Comparison of ENCODE assay signal across 8 mouse cellular contexts in genomic region chr7:19344237-19344847, GRCm38 (mm10). TPM values are rescaled to one million over a fixed set of nuclear protein-coding genes. Genes with fewer than 3 reads are reported as not detected.
A peak's percentile ranks its signal among the peaks of the same experiment; 100 is the strongest.
DNase-seq lines count a peak whose midpoint lies in the region; ATAC-seq lines count a peak whose summit lies in the region.

Gene Ercc1 (plus strand): TSS chr7:19344778.

- peaks cover 8% of the 10 kb centered on the region; the same call in 1 of the 2 replicates for H3K27me3 ChIP-seq in midbrain, embryonic 14.5 days (ENCODE audit: control insufficient read depth, insufficient read depth, low read length)

- peak within 1 kb of the TSS; percentile 82 for H3K27ac ChIP-seq in midbrain, embryonic 14.5 days (replicated peaks; ENCODE audit: low read depth, low read length)

- no peaks in the 10 kb centered on the region for H3K9me3 ChIP-seq in midbrain, embryonic 14.5 days (ENCODE audit: control insufficient read depth, low read length)

- peak within 1 kb of the TSS; percentile 67 for H3K9ac ChIP-seq in midbrain, embryonic 14.5 days (replicated peaks; ENCODE audit: low read length)

- peaks cover 13% of the 10 kb centered on the region for H3K36me3 ChIP-seq in midbrain, embryonic 14.5 days (ENCODE audit: control insufficient read depth, insufficient read depth, low read length)

- H3K4me2 ChIP-seq in midbrain, embryonic 14.5 days (ENCODE audit: low read length) = peak within 1 kb of the TSS; percentile 84

- H3K4me1 ChIP-seq in midbrain, embryonic 14.5 days (ENCODE audit: control insufficient read depth, insufficient read depth, low read length) = peaks cover 28% of the 10 kb centered on the region

- WGBS in midbrain, embryonic 14.5 days = 21% methylated on average over 12 of the region's 12 CpGs

- peak; percentile 59 for DNase-seq in cerebellum, adult 11-12 months
- DNase-seq in cerebellum, postnatal 4 days (ENCODE audit: low spot score in 2 of 2) = no peak
- no peak for DNase-seq in urinary bladder, adult 2 months (ENCODE audit: low spot score)
- no peak for DNase-seq in urinary bladder, postnatal 25 days (ENCODE audit: low spot score)
- no peak for DNase-seq in heart, adult 8-10 months (ENCODE audit: low spot score)
- DNase-seq in layer of hippocampus, postnatal 14 days (ENCODE audit: low spot score in 2 of 2) = no peak
- DNase-seq in midbrain, embryonic 14.5 days = no peak
- DNase-seq in spleen, postnatal 14 days (ENCODE audit: low spot score in 2 of 2) = no peak

- 0 out of 2 replicates have a peak, but pooled peaks have one; percentile 6 for ATAC-seq in midbrain, embryonic 14.5 days (ENCODE audit: low FRiP score, low TSS enrichment)

- H3K4me3 ChIP-seq in midbrain, embryonic 14.5 days (replicated peaks; ENCODE audit: low read depth, low read length) = peak within 1 kb of the TSS; percentile 59

RNA-seq across cellular contexts. Expression of gene Ercc1, which starts in this region (rescaled TPM):
- polyA plus RNA-seq in urinary bladder, adult 2 months (2012; rRNA removed) = 42.3 and 47.5 TPM in 2 replicates
- 10 to 100 TPM; 39.8 to 46.9 (median 44.4) TPM for total RNA-seq in heart, adult 8-10 months (2022)
- 10 to 100 TPM; 38.3 to 44.7 TPM for total RNA-seq in layer of hippocampus, postnatal 14 days (2021)
- polyA plus RNA-seq in midbrain, embryonic 14.5 days (2014; fragmentation: Nextera tagmentation; extraction: Ambion mirVana) = 78.9 and 97.7 TPM in 2 replicates
